Mouse (Mus musculus): ENCODE data around the gene Bri3. TPM values are rescaled to one million over a fixed set of nuclear protein-coding genes. Genes with fewer than 3 reads are reported as not detected.

Gene Bri3
- total and polyA plus RNA-seq, 2 experiments = 24.9 to 74.6 TPM

DNA sequence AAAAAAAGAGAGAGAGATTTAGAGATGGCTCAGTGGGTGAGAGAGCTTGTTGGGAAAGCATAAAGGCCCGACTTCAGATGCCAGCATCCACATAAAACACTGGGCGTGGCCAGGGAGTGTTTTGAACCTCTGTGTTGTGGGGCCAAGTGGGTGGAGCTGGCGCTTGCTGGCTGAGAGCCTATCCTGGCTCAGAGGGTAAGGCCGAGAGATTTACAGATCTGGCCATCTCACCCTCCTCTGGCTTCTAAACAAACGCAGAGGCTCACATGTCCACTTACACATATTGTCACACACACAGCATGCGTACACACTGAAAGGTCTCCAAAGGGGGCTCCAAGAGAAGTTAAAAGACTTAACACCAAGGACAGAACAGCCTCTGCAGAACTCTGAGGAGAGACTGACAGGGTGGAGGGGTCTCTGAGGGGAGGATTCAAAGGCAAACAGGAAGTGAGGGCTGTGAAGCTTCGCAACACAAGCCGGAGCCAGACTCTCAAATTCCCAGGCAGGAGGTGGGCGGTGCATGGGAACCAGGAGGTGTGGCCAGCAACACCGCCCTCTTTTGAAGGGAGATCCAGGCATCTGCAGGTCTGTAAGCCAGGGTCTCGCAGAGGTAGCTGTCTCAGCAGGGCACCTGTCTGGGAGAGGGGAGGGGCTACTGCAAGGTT is 213.5 kb downstream of the Bri3 start:
- Histone ChIP-seq H3K27ac (replicated peaks; ENCODE audit: insufficient read depth, low read depth, low read length) (no peak overlapping the region), H3K4me1 (ENCODE audit: control insufficient read depth, insufficient read depth, low read length) (peaks cover 3% of the 10 kb centered on the region; the same call in 1 of the 2 replicates), H3K4me3 (ENCODE audit: insufficient read depth, low read depth, low read length) (no peak overlapping the region), H3K36me3 (ENCODE audit: control insufficient read depth, insufficient read depth, low read length) (no peaks in the 10 kb centered on the region), H3K27me3 (ENCODE audit: control insufficient read depth, insufficient read depth, low read length) (no peaks in the 10 kb centered on the region), H3K79me2 (ENCODE audit: control insufficient read depth, insufficient read depth, low read length) (no peaks in the 10 kb centered on the region), H3K9ac (ENCODE audit: low read depth, low read length) (no peak overlapping the region)
- DNase-seq (ENCODE audit: extremely low read depth, low read depth, low spot score) = peak; percentile 77
- 4% methylated on average over 11 of the region's 11 CpGs for WGBS
- TF ChIP-seq POLR2A (IDR thresholded peaks at IDR 0.05; ENCODE audit: extremely low read depth, insufficient read depth, low read length) (no peak), CTCF (IDR thresholded peaks at IDR 0.05; ENCODE audit: low read depth, low read length) (no peak)

GRCm38 (mm10) chr5:144466987-144467386 is 222.8 kb downstream of the Bri3 start:
- 39% methylated on average over 6 of the region's 6 CpGs for WGBS

GRCm38 (mm10) chr5:144473056-144473455 is 228.8 kb downstream of the Bri3 start:
- Histone ChIP-seq H3K27ac (replicated peaks; ENCODE audit: insufficient read depth, low read depth, low read length) (no peak overlapping the region), H3K79me2 (ENCODE audit: control insufficient read depth, insufficient read depth, low read length) (no peaks in the 10 kb centered on the region), H3K4me3 (ENCODE audit: insufficient read depth, low read depth, low read length) (no peak overlapping the region), H3K9ac (ENCODE audit: low read depth, low read length) (no peak overlapping the region), H3K27me3 (ENCODE audit: control insufficient read depth, insufficient read depth, low read length) (no peaks in the 10 kb centered on the region; the same call in 1 of the 2 replicates), H3K36me3 (ENCODE audit: control insufficient read depth, insufficient read depth, low read length) (no peaks in the 10 kb centered on the region), H3K4me1 (ENCODE audit: control insufficient read depth, insufficient read depth, low read length) (no peaks in the 10 kb centered on the region)
- DNase-seq (ENCODE audit: extremely low read depth, low read depth, low spot score) = no peak
- no peak for TF ChIP-seq POLR2A (IDR thresholded peaks at IDR 0.05; ENCODE audit: extremely low read depth, insufficient read depth, low read length)
- TF ChIP-seq CTCF (IDR thresholded peaks at IDR 0.05; ENCODE audit: low read depth, low read length) = no peak
- WGBS = 74% methylated on average over 14 of the region's 14 CpGs

More at GRCm38 (mm10) chr5:144466987-144467386, 222.8 kb downstream of the Bri3 start:
- H3K9ac ChIP-seq (ENCODE audit: low read depth, low read length) = no peak overlapping the region
- no peak overlapping the region for H3K4me3 ChIP-seq (ENCODE audit: insufficient read depth, low read depth, low read length)
- no peak for DNase-seq (ENCODE audit: extremely low read depth, low read depth, low spot score)
- no peaks in the 10 kb centered on the region for H3K36me3 ChIP-seq (ENCODE audit: control insufficient read depth, insufficient read depth, low read length)
- no peaks in the 10 kb centered on the region for H3K79me2 ChIP-seq (ENCODE audit: control insufficient read depth, insufficient read depth, low read length)
- no peaks in the 10 kb centered on the region for H3K4me1 ChIP-seq (ENCODE audit: control insufficient read depth, insufficient read depth, low read length)
- TF ChIP-seq CTCF (IDR thresholded peaks at IDR 0.05; ENCODE audit: low read depth, low read length) (peak; percentile 71), POLR2A (IDR thresholded peaks at IDR 0.05; ENCODE audit: extremely low read depth, insufficient read depth, low read length) (no peak)
- H3K27ac ChIP-seq (replicated peaks; ENCODE audit: insufficient read depth, low read depth, low read length) = no peak overlapping the region
- H3K27me3 ChIP-seq (ENCODE audit: control insufficient read depth, insufficient read depth, low read length) = no peaks in the 10 kb centered on the region

GRCm38 (mm10) chr5:144479677-144480171 is 235.5 kb downstream of the Bri3 start:
- H3K27me3 ChIP-seq (ENCODE audit: control insufficient read depth, insufficient read depth, low read length) = peaks cover 2% of the 10 kb centered on the region; the same call in 1 of the 2 replicates
- H3K9ac ChIP-seq (ENCODE audit: low read depth, low read length) = no peak overlapping the region
- H3K79me2 ChIP-seq (ENCODE audit: control insufficient read depth, insufficient read depth, low read length) = no peaks in the 10 kb centered on the region
- H3K36me3 ChIP-seq (ENCODE audit: control insufficient read depth, insufficient read depth, low read length) = no peaks in the 10 kb centered on the region
- TF ChIP-seq POLR2A (IDR thresholded peaks at IDR 0.05; ENCODE audit: extremely low read depth, insufficient read depth, low read length) = no peak
- TF ChIP-seq CTCF (IDR thresholded peaks at IDR 0.05; ENCODE audit: low read depth, low read length) = no peak
- no peaks in the 10 kb centered on the region for H3K4me1 ChIP-seq (ENCODE audit: control insufficient read depth, insufficient read depth, low read length)
- 79% methylated on average over 8 of the region's 8 CpGs for WGBS
- no peak overlapping the region for H3K27ac ChIP-seq (replicated peaks; ENCODE audit: insufficient read depth, low read depth, low read length)
- H3K4me3 ChIP-seq (ENCODE audit: insufficient read depth, low read depth, low read length) = no peak overlapping the region
- DNase-seq (ENCODE audit: extremely low read depth, low read depth, low spot score) = no peak

- no peak for DNase-seq (ENCODE audit: extremely low read depth, low read depth, low spot score)
- WGBS = 62% methylated on average over 16 of the region's 16 CpGs
- Histone ChIP-seq H3K79me2 (ENCODE audit: control insufficient read depth, insufficient read depth, low read length) (no peaks in the 10 kb centered on the region), H3K4me3 (ENCODE audit: insufficient read depth, low read depth, low read length) (no peak overlapping the region), H3K27ac (replicated peaks; ENCODE audit: insufficient read depth, low read depth, low read length) (no peak overlapping the region), H3K36me3 (ENCODE audit: control insufficient read depth, insufficient read depth, low read length) (no peaks in the 10 kb centered on the region), H3K27me3 (ENCODE audit: control insufficient read depth, insufficient read depth, low read length) (0 out of 2 replicates have a peak, but pooled peaks cover 2% of the 10 kb centered on the region), H3K4me1 (ENCODE audit: control insufficient read depth, insufficient read depth, low read length) (no peaks in the 10 kb centered on the region), H3K9ac (ENCODE audit: low read depth, low read length) (no peak overlapping the region)
- TF ChIP-seq CTCF (IDR thresholded peaks at IDR 0.05; ENCODE audit: low read depth, low read length) (no peak), POLR2A (IDR thresholded peaks at IDR 0.05; ENCODE audit: extremely low read depth, insufficient read depth, low read length) (no peak)
Measured at GRCm38 (mm10) chr5:144483659-144484375, 239.6 kb downstream of the Bri3 start.
